Mouse (Mus musculus): Measurements from ENCODE around the gene Lgals4.
A peak's percentile ranks its signal among the peaks of the same experiment; 100 is the strongest.

The Lgals4 gene

DNA sequence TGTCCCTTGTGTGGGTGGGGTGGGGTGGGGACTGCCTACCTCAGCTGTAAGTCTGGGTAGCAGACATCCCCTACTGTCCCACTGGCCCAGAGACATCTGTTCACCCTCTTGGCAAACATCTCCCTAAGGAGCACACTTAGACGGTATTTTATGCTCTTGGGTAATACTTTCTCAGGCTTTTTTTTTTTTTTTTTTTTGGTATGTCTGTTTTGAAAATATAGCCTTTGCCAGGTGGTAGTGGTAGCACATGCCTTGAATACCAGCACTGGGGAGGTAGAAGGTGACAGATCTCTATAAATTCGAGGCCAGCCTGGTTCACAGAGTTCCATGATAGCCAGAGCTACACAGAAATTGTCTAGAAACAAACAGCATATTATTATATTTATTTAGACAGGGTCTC lies 9.7 kb upstream of the Lgals4 start:
- no peak for DNase-seq

DNA sequence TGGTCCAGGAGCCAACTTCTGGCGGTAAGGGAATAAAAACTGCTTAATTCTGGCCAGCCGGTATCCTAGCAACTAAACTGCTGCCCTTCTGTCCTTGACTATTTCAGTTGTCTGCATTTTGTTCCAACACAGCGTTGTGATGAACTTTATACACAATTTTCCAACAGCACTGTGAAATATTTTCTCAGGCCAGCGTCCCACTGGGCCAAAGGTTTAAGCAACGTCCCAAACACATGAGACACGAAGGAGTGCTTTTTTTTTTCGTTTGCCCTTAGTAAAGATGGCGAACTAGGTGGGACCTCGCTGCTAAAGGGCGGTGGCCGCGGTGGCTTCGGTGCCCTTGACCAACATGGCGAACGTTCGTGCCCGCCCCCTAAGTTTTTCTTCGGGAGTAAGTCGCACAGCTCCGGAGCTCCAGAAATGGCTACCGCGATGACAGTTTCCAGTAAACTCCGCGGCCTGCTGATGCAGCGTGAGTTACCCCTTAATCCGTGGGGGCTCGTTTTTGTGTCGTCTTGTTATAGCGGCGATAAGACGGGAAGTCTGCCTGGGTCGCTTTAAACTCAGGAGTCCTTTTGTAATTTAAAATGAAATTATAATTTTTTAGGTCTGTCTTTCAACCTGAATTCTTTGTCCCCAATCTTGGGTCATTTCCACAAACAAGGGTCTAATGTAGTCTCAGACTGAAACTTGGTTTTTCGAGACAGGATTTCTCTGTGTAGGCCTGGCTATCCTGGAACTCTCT lies 8.5 kb upstream of the Lgals4 start, which contains the start of gene Ech1:
Gene Ech1, plus strand, starts transcription at position 277 of the 745 bp plus-strand sequence.
- DNase-seq = peak; percentile 94 to 95

DNA sequence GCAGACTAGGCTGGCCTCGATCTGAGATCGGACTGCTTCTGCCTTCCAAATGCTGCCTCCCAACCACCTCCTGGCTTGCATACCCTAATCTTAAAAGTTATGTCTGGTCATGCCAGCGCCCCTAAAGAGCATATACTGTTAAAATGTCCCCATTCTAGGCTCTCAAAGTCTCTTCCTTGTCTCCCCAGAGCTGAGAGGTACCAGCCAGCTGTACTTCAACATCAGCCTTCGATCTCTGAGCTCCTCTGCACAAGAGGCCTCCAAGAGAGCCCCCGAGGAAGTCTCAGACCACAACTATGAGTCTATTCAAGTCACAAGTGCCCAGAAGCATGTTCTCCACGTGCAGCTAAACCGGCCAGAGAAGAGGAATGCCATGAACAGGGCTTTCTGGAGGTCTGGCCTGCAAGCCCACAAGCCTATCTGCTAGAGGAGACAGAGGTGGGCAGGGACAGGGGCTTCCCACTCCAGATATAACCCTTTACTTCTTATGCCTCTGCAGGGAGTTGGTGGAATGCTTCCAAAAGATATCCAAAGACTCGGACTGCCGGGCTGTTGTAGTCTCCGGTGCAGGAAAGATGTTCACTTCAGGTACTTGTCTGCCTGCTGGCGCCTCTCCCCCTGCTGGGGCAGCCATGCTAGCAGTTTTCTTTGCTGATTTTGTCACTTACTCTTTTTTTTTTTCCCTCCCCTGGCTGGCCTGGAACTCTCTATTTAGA lies 7.8 kb upstream of the Lgals4 start:
- DNase-seq = peak; percentile 50 to 62

DNA sequence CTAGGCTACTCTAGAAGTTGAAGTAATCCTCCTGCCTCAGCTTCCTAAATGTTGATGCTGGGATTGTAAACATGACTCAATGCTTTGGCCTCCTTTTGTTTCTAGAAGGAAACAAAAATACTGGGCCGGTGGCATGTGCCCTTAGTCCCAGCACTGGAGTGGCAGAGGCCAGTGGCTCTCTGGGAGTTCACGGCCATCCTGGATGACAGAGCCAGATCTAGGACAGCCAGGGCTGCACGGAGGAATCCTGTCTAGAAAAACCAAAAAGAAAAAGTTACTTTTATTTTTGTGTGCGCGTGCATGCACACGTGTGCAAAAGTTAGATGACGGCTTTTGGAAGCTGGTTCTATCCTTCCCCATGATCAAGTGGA lies 7.3 kb upstream of the Lgals4 start:
- no peak for DNase-seq

DNA sequence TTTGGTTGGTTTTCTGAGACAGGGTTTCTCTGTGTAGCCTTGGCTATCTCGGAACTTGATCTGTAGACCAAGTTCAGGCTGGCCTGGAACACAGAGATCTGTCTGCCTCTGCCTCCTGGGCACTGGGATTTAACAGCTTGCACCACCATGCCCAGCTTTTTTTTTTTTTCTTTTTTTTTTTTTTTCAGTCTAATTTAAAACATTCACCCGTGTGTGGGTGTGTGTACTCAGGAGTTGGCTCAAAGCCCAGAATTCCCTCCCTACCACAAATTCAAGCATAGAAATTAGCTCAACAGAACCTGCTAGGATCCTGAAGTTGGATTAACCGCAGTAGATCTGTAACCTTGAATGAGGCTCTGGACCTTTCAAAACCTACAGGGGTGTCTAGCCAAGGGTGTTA lies 6.3 kb upstream of the Lgals4 start:
- peak; percentile 77 to 87 for DNase-seq

DNA sequence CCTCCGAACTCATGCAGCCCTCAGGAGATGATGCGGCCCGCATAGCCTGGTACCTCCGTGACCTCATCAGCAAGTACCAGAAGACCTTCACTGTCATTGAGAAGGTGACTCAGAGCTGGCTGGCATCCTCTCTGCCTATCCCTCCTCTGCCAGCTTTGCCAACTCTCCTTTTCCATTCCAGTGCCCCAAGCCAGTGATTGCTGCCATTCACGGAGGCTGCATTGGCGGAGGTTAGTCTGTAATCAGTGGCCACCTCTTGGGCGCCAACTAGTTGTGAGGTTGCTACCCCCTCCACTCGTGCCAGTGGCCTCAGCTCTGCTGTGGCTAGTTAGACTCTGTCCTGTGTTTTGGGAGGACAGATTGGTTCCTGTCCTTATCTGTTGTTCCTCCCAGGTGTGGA lies 3.8 kb upstream of the Lgals4 start:
- DNase-seq = peak; percentile 31 to 43

DNA sequence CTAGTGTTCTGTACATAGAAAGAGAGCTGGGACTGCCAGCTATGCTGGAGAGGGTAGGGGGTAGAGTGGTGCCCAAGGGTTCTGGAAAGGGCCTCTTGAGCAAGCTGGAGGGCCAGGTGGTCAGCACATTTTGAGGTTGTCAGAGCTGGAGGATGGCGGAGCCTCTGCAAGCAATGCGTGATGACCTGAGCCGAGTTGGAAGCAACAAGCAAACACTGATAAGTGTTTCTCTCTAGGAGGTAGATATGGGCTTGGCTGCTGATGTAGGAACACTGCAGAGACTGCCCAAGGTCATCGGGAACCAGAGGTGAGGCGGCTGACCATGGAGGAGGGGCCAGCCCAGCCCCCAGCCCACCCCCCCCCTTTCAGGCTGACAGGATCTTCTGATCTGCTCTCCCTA lies 2.7 kb upstream of the Lgals4 start:
- no peak for DNase-seq

DNA sequence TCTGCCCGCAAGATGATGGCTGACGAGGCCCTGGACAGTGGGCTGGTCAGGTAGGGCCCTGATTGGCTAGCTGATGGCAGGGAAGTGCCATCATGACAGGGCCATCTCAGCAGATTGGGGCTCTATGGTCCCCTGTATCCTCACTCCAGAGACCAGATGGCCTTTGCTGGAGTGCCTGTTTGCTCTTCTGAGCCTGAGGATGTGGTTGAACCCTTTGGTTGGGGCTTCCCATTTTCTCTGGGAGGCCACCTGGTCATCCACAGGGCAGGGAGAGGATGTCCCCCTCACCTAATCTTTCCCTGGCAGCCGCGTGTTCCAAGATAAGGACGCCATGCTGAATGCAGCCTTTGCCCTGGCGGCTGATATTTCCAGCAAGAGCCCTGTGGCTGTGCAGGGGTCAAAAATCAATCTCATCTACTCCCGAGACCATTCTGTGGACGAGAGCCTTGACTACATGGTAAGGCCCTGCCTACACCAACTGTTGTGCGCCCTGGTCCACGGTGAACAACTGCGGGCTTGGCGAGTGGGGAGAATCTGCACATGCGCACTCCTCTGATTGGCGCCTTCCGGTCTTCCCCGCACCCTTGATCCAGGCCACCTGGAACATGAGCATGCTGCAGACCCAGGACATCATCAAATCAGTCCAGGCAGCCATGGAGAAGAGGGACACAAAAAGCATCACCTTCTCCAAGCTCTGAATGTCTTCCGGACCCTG lies 2.1 kb upstream of the Lgals4 start:
- peak in 1 of 2 experiments; percentile 25 for DNase-seq

DNA sequence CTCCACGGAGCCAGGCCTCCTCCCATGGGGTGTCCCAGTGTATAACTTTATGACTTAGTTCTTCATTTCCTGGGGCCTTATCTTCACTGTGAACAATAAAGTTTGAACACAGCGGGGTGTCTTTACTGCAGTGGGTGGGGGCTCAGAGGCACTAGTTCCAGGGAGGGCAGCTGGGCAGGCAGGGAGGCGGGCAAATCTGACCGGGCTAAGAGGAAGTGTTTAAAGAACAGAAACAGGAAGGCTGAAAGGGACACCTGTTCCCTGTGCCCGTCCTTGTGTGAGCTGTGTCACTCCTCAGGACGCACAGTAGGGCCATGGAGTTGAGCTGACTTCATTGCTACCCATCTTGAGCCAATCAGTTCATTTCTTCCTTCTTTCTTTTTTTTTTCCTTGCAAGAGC lies 1.5 kb upstream of the Lgals4 start:
- peak in 1 of 2 experiments; percentile 15 for DNase-seq

DNA sequence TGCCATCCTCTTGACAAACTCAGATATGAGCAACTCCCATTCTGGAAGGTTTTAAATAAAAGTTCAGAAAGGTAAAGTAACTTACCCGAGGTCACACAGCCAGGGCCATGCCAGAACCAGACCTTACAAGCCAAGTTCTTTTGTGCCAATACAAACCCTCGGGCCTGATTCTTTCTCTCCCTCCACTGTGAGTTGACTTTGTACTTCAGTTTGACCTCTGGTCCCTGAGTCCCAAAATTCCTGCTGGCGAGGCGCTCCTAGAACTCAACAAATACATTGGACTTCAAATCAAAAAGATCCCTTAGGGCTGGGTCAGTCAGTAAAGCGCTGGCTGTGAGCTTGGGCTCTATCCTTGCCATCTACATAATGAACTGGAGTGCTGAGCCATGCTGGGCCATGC lies 3.3 kb downstream of the Lgals4 start:
- peak; percentile 43 to 47 for DNase-seq

DNA sequence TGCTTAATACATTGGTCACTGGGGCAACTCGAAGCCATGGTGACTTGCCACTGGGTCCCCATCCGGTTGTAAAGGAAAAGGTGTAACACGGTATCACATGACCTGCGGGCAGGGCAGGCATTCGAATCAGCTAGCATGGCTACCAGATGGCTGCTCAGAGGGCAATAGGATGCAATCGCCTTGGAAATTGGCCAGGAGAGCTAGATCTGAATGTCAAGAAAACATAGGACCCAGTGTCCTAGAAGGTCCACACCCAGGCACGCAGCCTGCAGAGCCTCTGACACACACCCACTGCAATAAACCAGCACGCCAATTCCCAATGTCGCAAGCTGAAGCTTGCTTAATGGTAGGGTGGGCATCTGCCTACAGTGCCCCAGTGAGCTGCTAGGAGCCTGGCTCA lies 4.7 kb downstream of the Lgals4 start:
- DNase-seq = no peak

DNA sequence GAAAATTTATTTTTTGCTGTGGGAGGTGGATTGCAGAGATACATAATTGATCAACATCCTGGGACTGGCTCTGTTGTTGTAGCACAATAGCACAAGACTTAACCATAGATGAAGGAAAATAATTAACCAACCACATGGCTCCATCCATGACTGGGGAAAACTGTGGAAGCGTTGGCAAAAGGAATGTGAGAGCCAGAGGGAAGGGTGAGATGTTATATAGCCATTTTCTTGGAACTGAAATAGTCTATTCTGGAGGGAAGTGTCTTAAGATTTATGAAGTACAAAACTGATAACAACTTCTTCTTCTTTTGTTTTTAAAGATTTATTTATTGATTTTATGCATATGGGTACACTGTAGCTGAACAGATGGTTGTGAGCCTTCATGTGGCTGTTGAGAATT lies 13.6 kb downstream of the Lgals4 start:
- no peak for DNase-seq

DNA sequence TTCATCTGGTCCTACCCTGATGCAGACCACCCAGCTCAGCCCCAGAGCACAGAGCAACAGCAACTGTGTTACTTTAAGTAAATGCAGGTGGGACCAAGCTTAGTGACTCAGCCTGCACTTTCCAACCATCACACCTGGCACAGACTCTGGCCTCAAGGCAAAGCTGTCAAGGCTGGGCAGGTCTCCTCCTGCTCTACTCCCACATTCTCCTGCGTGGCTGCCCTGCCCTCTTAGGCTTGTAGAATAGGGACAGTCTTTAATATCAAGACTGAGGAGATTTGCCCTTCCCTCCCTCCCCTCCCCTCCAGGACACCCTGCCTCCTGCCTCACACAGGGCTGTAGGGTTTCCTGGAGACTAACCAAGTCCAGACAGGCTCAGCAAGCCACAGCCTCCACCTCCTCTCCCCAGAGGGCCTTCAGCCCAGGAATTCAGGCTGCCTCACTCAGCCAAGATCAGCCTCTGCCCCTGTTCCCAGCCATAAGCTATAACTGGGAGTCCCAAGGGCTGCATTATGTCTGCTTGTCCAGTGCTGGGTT lies 16.1 kb downstream of the Lgals4 start:
- DNase-seq = no peak

DNA sequence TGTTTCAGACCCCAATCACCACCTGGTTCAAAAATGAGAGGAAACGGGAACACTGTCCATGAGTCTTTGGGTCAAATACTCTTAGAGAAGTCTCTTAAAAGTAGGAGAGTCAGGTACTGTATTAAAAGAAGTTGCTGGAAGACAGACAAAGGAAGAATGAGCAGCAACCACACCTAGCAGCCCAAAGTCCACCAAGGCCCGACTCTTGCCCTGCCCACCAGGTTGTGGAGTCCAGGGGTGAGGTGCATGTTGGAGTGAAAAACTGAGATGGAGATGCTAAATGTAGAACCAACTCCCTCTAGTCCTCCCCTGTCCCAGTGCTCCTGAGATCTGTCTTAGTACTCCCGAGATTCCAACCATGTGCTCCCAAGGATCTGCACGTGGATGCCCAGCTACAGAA lies 17.0 kb downstream of the Lgals4 start:
- no peak for DNase-seq

DNA sequence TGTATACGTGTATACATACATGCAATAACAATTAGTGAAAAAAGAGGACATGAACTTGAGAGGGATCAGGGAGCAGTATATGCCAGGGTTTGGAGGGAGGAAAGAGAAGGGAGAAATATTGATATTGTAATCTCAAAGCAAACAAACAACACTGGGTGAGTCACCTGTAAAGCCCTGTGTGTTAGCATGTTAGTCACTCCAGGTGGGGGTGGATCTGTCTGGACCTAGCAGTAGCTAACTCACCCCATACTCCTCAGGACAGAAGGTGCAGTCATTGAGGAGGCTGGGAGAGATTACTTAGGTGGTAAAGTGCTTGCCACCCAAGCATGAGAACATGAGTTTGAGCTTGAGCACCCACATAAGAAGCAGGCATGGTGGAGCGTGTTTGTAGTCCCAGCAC lies 26.3 kb downstream of the Lgals4 start:
- DNase-seq = no peak

DNA sequence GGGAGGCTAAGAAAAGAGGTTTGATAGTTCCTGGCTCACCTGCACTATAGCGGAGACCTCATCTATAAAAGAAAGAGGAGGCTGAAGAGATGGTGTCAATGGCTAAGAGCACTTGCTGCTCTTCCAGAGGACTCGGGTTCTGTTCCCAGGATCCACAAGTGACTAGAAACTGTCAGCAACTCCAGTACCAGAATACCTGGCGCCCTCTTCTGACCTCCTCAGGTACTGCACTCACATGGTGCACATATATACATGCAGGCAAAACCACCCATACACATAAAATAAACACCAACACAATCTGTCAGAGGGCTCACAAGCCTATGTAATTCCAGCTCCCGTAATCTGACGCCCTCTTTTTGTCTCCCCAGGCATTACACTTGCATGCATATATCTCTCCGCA lies 27.2 kb downstream of the Lgals4 start:
- no peak for DNase-seq

DNA sequence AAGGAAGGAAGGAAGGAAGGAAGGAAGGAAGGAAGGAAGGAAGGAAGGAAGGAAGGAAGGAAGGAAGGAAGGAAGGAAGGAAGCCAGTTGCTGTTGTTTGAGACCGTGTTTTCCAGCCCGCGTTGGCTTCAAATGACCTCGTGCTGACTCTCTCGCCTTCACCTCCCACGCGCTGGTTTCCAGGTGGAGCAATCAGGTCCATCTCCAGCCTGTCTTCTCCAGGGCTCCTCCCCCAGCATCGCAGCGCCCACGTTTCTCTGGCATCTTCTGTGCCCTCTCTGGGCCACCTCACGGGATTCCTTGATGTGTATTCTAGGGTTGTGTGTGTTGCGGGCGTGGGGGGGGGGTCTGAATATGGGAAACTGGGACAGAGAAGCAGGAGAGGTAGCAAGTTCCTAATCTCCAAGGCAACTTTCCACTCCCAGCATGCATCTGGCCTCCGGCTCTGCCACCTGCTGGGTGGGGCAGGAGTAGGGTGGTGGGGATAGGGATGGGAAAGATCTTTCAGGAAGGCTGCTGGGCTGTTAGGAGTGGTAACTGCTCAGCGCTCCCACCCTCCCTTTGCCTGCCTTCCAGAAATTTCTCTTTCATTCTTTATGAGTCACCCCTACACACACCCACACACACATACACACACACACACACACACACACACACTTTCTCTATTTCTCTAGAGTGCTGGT lies 29.3 kb downstream of the Lgals4 start:
- DNase-seq = no peak

DNA sequence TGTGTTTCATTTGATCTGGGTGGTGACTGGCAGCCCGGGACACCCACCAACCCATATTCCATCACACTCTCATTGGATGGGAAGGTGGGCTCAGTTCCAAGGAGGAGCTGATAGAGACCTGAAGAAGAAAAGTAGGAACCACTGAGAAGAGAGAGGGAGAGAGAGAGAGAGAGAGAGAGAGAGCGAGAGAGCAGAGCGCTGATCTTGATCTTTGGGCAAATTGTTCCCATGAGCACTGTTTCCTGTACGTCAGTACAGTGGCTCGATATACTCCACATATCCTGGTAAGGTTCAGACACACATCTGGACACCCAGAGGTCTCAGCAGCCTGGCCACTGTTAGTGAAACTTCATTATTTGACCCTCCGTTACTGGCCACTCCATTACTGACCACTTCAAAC lies 29.9 kb downstream of the Lgals4 start, which contains the start of gene Lgals7:
Gene Lgals7, plus strand, starts transcription at position 314 of the 400 bp plus-strand sequence.
- DNase-seq = no peak

DNA sequence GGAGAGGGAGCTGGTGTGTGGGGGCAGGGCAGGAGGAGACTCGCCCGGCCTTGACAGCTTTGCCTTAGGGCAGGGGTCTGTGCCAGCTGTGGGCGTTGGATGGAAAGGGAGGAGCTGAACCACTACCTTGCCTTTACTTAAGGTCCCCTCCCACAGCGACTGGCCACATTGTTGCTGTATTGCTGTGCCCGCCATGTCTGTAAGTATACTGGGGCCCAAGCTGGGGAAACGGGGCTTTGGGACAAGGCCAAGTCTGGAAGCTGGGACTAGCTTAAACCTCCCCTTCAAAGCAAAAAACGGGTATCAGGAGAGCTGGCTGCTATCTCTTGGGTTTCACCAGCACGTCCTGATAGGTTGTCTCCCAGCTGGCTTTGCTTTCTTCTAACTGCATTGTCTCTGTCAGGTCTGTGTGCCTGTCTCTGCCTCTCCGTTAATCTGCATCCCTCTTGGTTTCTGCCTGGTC lies 30.7 kb downstream of the Lgals4 start:
- DNase-seq = no peak

DNA sequence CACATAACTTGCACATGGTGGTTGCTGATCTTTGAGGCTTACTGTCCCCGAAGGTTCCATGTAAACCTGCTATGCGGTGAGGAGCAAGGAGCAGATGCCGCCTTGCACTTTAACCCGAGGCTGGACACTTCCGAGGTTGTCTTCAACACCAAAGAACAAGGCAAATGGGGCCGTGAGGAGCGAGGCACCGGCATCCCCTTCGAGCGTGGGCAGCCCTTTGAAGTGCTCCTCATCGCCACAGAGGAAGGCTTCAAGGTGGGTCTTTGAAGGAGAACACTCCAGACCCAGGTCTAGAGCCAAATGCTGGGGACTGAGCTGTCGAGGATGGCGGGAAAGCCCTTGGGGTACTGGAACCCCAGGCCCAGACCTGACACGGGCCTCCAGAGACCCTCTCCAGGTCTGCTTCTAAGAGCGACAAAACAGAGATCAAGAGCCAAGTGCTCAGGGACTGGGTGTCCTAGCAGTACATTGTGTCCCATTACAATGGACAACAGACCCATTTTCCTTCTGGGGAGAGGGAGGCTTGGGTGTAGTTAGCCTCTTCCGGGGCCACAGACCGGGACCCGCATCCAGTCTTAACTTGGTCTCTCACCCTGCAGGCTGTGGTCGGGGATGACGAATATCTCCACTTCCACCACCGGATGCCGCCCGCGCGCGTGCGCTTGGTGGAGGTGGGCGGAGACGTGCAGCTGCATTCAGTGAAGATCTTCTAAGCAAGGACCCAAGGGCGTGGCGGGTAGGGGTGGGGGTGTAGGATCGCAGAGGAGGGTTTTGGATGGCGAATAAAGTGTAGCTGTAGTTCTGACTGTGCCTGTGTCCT lies 32.0 kb downstream of the Lgals4 start:
- DNase-seq = peak; percentile 81 to 85

DNA sequence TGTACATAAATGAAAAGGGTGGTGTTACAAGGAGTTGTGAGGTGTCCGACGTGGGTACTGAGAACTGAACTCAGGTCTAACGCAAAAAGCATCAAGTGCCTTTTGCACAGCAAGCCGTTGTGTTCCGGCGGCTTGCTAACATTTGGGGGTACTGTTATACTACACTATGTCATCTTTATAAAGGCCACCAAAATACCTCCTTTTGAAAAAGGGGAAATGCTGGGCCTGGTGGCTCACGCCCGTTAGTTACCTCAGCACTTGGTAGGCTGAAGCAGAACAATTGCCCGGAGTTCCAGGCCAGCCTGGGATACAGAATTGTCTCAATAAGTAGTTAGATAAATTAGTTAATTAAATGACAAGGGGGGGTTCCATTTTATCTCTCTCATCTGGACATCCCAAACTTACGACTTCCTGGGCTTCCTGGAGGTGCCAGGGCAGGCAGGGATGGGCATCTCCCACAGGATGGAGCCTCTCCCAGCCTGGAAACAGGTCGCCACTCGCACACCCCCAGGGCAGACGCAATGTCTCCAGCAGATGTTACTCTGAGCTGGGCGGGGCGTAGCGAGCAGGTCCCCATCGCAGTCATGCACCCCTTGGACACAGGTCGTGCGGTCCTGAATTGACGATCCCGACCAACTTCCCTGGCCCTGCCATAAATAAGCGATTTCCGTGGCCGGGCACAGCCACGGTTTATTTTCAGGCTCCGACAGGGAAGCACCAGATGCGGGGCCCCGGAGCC lies 33.3 kb downstream of the Lgals4 start:
- no peak for DNase-seq
